Comparison of ENCODE assay signal across 18 mouse cellular contexts in genomic region chr2:147996781-147997180, GRCm38 (mm10). TPM values are rescaled to one million over a fixed set of nuclear protein-coding genes. Genes with fewer than 3 reads are reported as not detected.
DNase-seq lines count a peak whose midpoint lies in the region; ATAC-seq and TF ChIP-seq lines count a peak whose summit lies in the region.
"Had no signal": no experiment of that assay in that cellular context is flagged by ENCODE, and none has a peak within 500 bp of the region (broad histone marks: within the 10 kb centered on the region; RNA-seq: fewer than 3 reads in every experiment).

No protein-coding gene starts in this region.

- no peak overlapping the region for H3K4me3 ChIP-seq in kidney, adult 2 months (ENCODE audit: insufficient read depth, low read depth, low read length)
- H3K4me3 ChIP-seq in kidney, embryonic 16.5 days (ENCODE audit: low read length) = no peak overlapping the region
- no peak overlapping the region for H3K4me3 ChIP-seq in midbrain, embryonic 11.5 days (ENCODE audit: low read depth, low read length)
- H3K4me3 ChIP-seq in midbrain, embryonic 16.5 days (ENCODE audit: low read depth, low read length) = no peak overlapping the region
- H3K4me3 ChIP-seq in liver, postnatal 0 days (ENCODE audit: low read depth, low read length) = no peak overlapping the region
- H3K4me3 ChIP-seq in forebrain, embryonic 13.5 days = no peak overlapping the region
- H3K4me3 ChIP-seq: embryonic facial prominence, embryonic 10.5 days; heart, embryonic 10.5 days had no signal

- H3K9me3 ChIP-seq in kidney, embryonic 16.5 days (ENCODE audit: low read length) = no peaks in the 10 kb centered on the region
- H3K9me3 ChIP-seq in midbrain, embryonic 11.5 days (ENCODE audit: control insufficient read depth, low read length) = no peaks in the 10 kb centered on the region
- H3K9me3 ChIP-seq in midbrain, embryonic 16.5 days (replicated peaks; ENCODE audit: control insufficient read depth, low read length, poor library complexity, severe bottlenecking) = no peaks in the 10 kb centered on the region
- no peaks in the 10 kb centered on the region for H3K9me3 ChIP-seq in liver, postnatal 0 days (ENCODE audit: low read length)
- H3K9me3 ChIP-seq in forebrain, embryonic 13.5 days (replicated peaks) = no peaks in the 10 kb centered on the region
- H3K9me3 ChIP-seq: embryonic facial prominence, embryonic 10.5 days; heart, embryonic 10.5 days had no signal

- no peak for TF ChIP-seq EP300 in liver, postnatal 0 days (IDR thresholded peaks at IDR 0.05; ENCODE audit: low read depth)

- TF ChIP-seq CTCF in kidney, adult 2 months (conservative IDR thresholded peaks at IDR 0.05; ENCODE audit: insufficient read depth, insufficient read length, low read depth, low read length) = peak; percentile 29
- peak; percentile 24; the same call in 1 of the 2 replicates for TF ChIP-seq CTCF in liver, postnatal 0 days (IDR thresholded peaks at IDR 0.05; ENCODE audit: low read depth)

- no peak overlapping the region for H3K9ac ChIP-seq in kidney, embryonic 16.5 days (replicated peaks; ENCODE audit: low read length)
- no peak overlapping the region for H3K9ac ChIP-seq in midbrain, embryonic 11.5 days (ENCODE audit: low read length)
- no peak overlapping the region for H3K9ac ChIP-seq in midbrain, embryonic 16.5 days (ENCODE audit: low read depth, low read length)
- no peak overlapping the region for H3K9ac ChIP-seq in liver, postnatal 0 days (replicated peaks)
- H3K9ac ChIP-seq in forebrain, embryonic 13.5 days = no peak overlapping the region

- H3K36me3 ChIP-seq in kidney, adult 2 months (ENCODE audit: control insufficient read depth, insufficient read depth, low read length) = no peaks in the 10 kb centered on the region
- H3K36me3 ChIP-seq in kidney, embryonic 16.5 days (ENCODE audit: insufficient read depth, low read length) = no peaks in the 10 kb centered on the region
- H3K36me3 ChIP-seq in midbrain, embryonic 11.5 days (ENCODE audit: control insufficient read depth, insufficient read depth, low read length) = no peaks in the 10 kb centered on the region
- no peaks in the 10 kb centered on the region for H3K36me3 ChIP-seq in midbrain, embryonic 16.5 days (ENCODE audit: control insufficient read depth, insufficient read depth, low read length)
- H3K36me3 ChIP-seq in liver, postnatal 0 days (replicated peaks; ENCODE audit: insufficient read depth, low read length) = no peaks in the 10 kb centered on the region
- no peaks in the 10 kb centered on the region for H3K36me3 ChIP-seq in forebrain, embryonic 13.5 days (ENCODE audit: poor library complexity, severe bottlenecking)
- H3K36me3 ChIP-seq: embryonic facial prominence, embryonic 10.5 days; heart, embryonic 10.5 days had no signal

- no peak overlapping the region for H3K4me2 ChIP-seq in kidney, embryonic 16.5 days (replicated peaks; ENCODE audit: low read depth, low read length)
- no peak overlapping the region for H3K4me2 ChIP-seq in midbrain, embryonic 11.5 days
- no peak overlapping the region for H3K4me2 ChIP-seq in midbrain, embryonic 16.5 days (ENCODE audit: low read length)
- H3K4me2 ChIP-seq in liver, postnatal 0 days (ENCODE audit: low read depth, low read length) = no peak overlapping the region
- no peak overlapping the region for H3K4me2 ChIP-seq in forebrain, embryonic 13.5 days

- DNase-seq in kidney, adult 2 months = peak; percentile 77
- DNase-seq in midbrain, embryonic 11.5 days (ENCODE audit: low spot score, missing footprints) = peak; percentile 51
- DNase-seq in kidney, postnatal 10 days = peak; percentile 13
- DNase-seq in liver, postnatal 0 days = no peak
- no peak for DNase-seq in urinary bladder, postnatal 36 days (ENCODE audit: low spot score in 2 of 2)
- DNase-seq: adrenal gland, adult 8-10 months; adrenal gland, postnatal 36 days; cerebellum, adult 2 months; cerebellum, postnatal 10 days; gastrocnemius, postnatal 36 days; heart, adult 18-20 months; heart, postnatal 10 days had no signal

- no peaks in the 10 kb centered on the region for H3K4me1 ChIP-seq in kidney, adult 2 months (ENCODE audit: control insufficient read depth, insufficient read depth, low read length)
- H3K4me1 ChIP-seq in kidney, embryonic 16.5 days (ENCODE audit: insufficient read depth, low read length) = no peaks in the 10 kb centered on the region
- H3K4me1 ChIP-seq in midbrain, embryonic 11.5 days (ENCODE audit: control insufficient read depth, insufficient read depth, low read length) = no peaks in the 10 kb centered on the region
- no peaks in the 10 kb centered on the region for H3K4me1 ChIP-seq in midbrain, embryonic 16.5 days (ENCODE audit: control insufficient read depth, insufficient read depth, low read length)
- peaks cover 11% of the 10 kb centered on the region for H3K4me1 ChIP-seq in liver, postnatal 0 days (ENCODE audit: insufficient read depth)
- H3K4me1 ChIP-seq in forebrain, embryonic 13.5 days = no peaks in the 10 kb centered on the region
- H3K4me1 ChIP-seq: embryonic facial prominence, embryonic 10.5 days; heart, embryonic 10.5 days had no signal

- ATAC-seq in kidney, embryonic 16.5 days (ENCODE audit: low FRiP score, low TSS enrichment) = no peak
- ATAC-seq in midbrain, embryonic 11.5 days (ENCODE audit: low FRiP score) = no peak
- ATAC-seq in midbrain, embryonic 16.5 days = no peak
- no peak for ATAC-seq in liver, postnatal 0 days
- ATAC-seq in forebrain, embryonic 13.5 days = no peak
- ATAC-seq: forebrain, embryonic 14.5 days had no signal

- H3K27ac ChIP-seq in kidney, adult 2 months (ENCODE audit: insufficient read depth, low read depth, low read length) = no peak overlapping the region
- no peak overlapping the region for H3K27ac ChIP-seq in kidney, embryonic 16.5 days (ENCODE audit: low read length)
- H3K27ac ChIP-seq in midbrain, embryonic 11.5 days (ENCODE audit: low read depth, low read length) = no peak overlapping the region
- no peak overlapping the region for H3K27ac ChIP-seq in midbrain, embryonic 16.5 days (ENCODE audit: low read length)
- no peak overlapping the region for H3K27ac ChIP-seq in liver, postnatal 0 days (ENCODE audit: low read depth)
- H3K27ac ChIP-seq in forebrain, embryonic 13.5 days = no peak overlapping the region
- H3K27ac ChIP-seq: embryonic facial prominence, embryonic 10.5 days; heart, embryonic 10.5 days had no signal

- TF ChIP-seq POLR2A in kidney, adult 2 months (IDR thresholded peaks at IDR 0.05; ENCODE audit: low read depth, low read length) = no peak

- no peaks in the 10 kb centered on the region for H3K27me3 ChIP-seq in kidney, adult 2 months (replicated peaks; ENCODE audit: control insufficient read depth, insufficient read depth, low read length)
- H3K27me3 ChIP-seq in kidney, embryonic 16.5 days (ENCODE audit: insufficient read depth, low read length) = no peaks in the 10 kb centered on the region
- no peaks in the 10 kb centered on the region for H3K27me3 ChIP-seq in midbrain, embryonic 11.5 days (ENCODE audit: control insufficient read depth, insufficient read depth, low read length)
- H3K27me3 ChIP-seq in midbrain, embryonic 16.5 days (ENCODE audit: control insufficient read depth, insufficient read depth, low read depth, low read length) = no peaks in the 10 kb centered on the region; the same call in 1 of the 2 replicates
- H3K27me3 ChIP-seq in liver, postnatal 0 days (ENCODE audit: insufficient read depth, low read length) = no peaks in the 10 kb centered on the region
- no peaks in the 10 kb centered on the region for H3K27me3 ChIP-seq in forebrain, embryonic 13.5 days

RNA-seq across cellular contexts. Expression of gene Foxa2, which starts 50.0 kb away (rescaled TPM):
- polyA plus RNA-seq in kidney, adult 2 months (2012; rRNA removed) = 0.07 TPM in 1 of 2 replicates, not detected in the other
- polyA plus RNA-seq in kidney, embryonic 16.5 days (2015; fragmentation: Nextera tagmentation; extraction: Ambion mirVana) = 0.14 and 0.49 TPM in 2 replicates
- polyA plus RNA-seq in midbrain, embryonic 11.5 days (2014; fragmentation: Nextera tagmentation; extraction: Ambion mirVana) = 15.1 and 17.9 TPM in 2 replicates
- 1.9 and 4.1 TPM in 2 replicates for polyA plus RNA-seq in midbrain, embryonic 16.5 days (2015; fragmentation: Nextera tagmentation; extraction: Ambion mirVana)
- 10.1 and 12.6 TPM in 2 replicates for polyA plus RNA-seq in liver, postnatal 0 days (2015; fragmentation: Nextera tagmentation; extraction: Ambion mirVana)
- polyA plus RNA-seq in forebrain, embryonic 13.5 days (2015; fragmentation: Nextera tagmentation; extraction: Ambion mirVana) = 0.13 and 0.19 TPM in 2 replicates
- polyA plus RNA-seq: cerebellum, adult 2 months had no signal

Comparison
In these comparisons a context has a peak if more than half of its experiments do, and no peak if none do; other contexts are left out.
1. DNase-seq: peak in kidney, adult 2 months (single experiment), midbrain, embryonic 11.5 days (single experiment) and kidney, postnatal 10 days (single experiment); none in liver, postnatal 0 days (single experiment) and urinary bladder, postnatal 36 days (0 of 2).